Mouse (Mus musculus): ENCODE measurements around the gene Pdgfra.

GRCm38 (mm10) chr5:75149380-75149779, 2.7 kb upstream of the Pdgfra start:
- TF ChIP-seq FLI1 (IDR thresholded peaks at IDR 0.05; ENCODE audit: low read length) (no peak), GATA1 (IDR thresholded peaks at IDR 0.05; ENCODE audit: borderline replicate concordance, low read length) (no peak)
